Mouse (Mus musculus) heart, embryonic 13.5 days (tissue): Measurements from ENCODE around the gene Rmnd1. TPM values are rescaled to one million over a fixed set of nuclear protein-coding genes. Genes with fewer than 3 reads are reported as not detected.
"Not testable (repeated sequence)": the region's sequence is repeated elsewhere in the genome, so short reads cannot be mapped to it uniquely, and the experiment has no call there.

Source experiments
- ATAC-seq: fragments of 200-750 bp; cut with Nextera tagmentation; 2 replicates; pipeline ENCODE4 v1.8.0; 2017; ENCODE audit warnings: moderate TSS enrichment; ENCODE audit not compliant: insufficient number of reproducible peaks, low FRiP score, low TSS enrichment; ENCODE audit errors: extremely low read depth
- H3K27ac ChIP-seq: fragments of 300-500 bp; sonication (generic); replicated peaks from 2 replicates; pipeline ENCODE4 v1.5.1; 2015; ENCODE audit warnings: moderate library complexity, mild to moderate bottlenecking, inconsistent platforms
- H3K27me3 ChIP-seq: fragments of 300-500 bp; sonication (generic); replicated peaks from 2 replicates; pipeline ENCODE4 v1.6.1; 2015; ENCODE audit warnings: mild to moderate bottlenecking, inconsistent platforms
- H3K36me3 ChIP-seq: fragments of 300-500 bp; sonication (generic); 2 replicates; pipeline ENCODE4 v1.6.1; 2015; ENCODE audit warnings: mild to moderate bottlenecking, inconsistent platforms
- H3K4me1 ChIP-seq: fragments of 300-500 bp; sonication (generic); 2 replicates; pipeline ENCODE4 v1.6.1; 2015; ENCODE audit warnings: inconsistent platforms
- H3K4me2 ChIP-seq: fragments of 300-500 bp; sonication (generic); 2 replicates; pipeline ENCODE4 v1.6.1; 2015; ENCODE audit warnings: inconsistent platforms, mild to moderate bottlenecking, moderate library complexity
- H3K4me3 ChIP-seq: fragments of 300-500 bp; sonication (generic); 2 replicates; pipeline ENCODE4 v1.5.1; 2015; ENCODE audit warnings: moderate library complexity, mild to moderate bottlenecking, inconsistent platforms
- H3K9ac ChIP-seq: fragments of 300-500 bp; sonication (generic); 2 replicates; pipeline ENCODE4 v1.6.1; 2015; ENCODE audit warnings: inconsistent platforms, mild to moderate bottlenecking, moderate library complexity
- H3K9me3 ChIP-seq: fragments of 300-500 bp; sonication (generic); 2 replicates; pipeline ENCODE4 v1.6.1; 2016; ENCODE audit warnings: inconsistent platforms
- WGBS: fragments of 180-500 bp; shearing (Covaris S2); methylation state at CpG from one replicate; pipeline ENCODE4 v1.1.7; 2015; ENCODE audit warnings: mixed read lengths; 5-methylcytosine and 5-hydroxymethylcytosine counted together
- polyA plus RNA-seq: library from polyadenylated mRNA; unstranded; fragments of >200 nt; fragmentation: Nextera tagmentation; extraction: Ambion mirVana; gene quantifications from 2 replicates; pipeline ENCODE4 v1.2.1, GENCODE M21; 2015

Gene Rmnd1
- polyA plus RNA-seq: 70.5 and 84.8 TPM in 2 replicates

DNA sequence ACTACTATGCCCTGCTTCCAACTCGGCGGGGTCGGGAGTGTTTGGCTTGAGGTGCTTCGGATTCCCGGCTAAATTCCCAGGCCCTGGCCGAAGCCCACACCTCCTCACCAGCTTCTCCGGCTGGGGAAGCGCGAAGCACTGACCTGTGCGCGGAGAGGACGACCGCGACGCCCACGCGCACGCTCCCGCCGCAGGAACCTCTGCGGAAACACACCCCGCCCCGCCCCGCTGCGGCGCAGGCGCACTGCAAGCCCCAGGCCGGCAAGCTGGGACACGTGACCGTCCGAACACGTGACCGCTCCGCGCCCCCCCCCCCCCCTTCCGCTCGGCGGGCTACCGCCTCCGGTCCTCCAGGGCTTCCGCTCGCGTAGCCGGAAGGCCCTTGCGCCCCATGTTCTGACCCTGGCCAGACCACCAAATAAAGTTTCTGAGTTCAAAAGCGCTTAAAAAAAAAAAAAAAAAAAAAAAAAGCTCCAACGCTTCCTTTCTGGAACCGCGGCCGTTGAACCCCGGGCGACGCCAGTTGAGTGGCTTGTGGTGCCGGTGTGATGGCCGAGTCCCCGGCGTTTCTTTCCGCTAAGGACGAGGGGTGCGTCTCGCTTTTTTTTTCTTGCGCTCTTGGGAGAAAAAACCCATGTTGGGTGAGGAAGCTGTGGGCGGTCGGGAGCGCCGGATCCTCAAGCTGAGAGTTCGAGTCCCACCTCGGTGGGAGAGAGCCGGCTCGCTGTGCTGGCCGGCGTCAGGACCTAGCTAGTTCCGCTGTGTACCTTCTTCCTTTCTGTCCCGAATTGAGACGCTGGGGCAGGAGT, at the start of gene Rmnd1, which contains the start of gene Armt1:
TSS of gene Rmnd1 (minus strand) at position 266 of the 809 bp plus-strand sequence.
TSS of gene Armt1 (plus strand) at position 345 of the 809 bp plus-strand sequence.
- H3K4me2 ChIP-seq: peak within 1 kb of the TSS; percentile 81
- peak within 1 kb of the TSS; percentile 94 for H3K27ac ChIP-seq
- H3K9ac ChIP-seq: peak within 1 kb of the TSS; percentile 91
- peaks cover 31% of the 10 kb centered on the region for H3K4me1 ChIP-seq
- H3K27me3 ChIP-seq: no peaks in the 10 kb centered on the region
- peaks cover 39% of the 10 kb centered on the region for H3K36me3 ChIP-seq
- ATAC-seq: peak; percentile 93
- under 1% methylated on average over 64 of the region's 75 CpGs for WGBS
- H3K4me3 ChIP-seq: peak within 1 kb of the TSS; percentile 84
- H3K9me3 ChIP-seq: no peaks in the 10 kb centered on the region

DNA sequence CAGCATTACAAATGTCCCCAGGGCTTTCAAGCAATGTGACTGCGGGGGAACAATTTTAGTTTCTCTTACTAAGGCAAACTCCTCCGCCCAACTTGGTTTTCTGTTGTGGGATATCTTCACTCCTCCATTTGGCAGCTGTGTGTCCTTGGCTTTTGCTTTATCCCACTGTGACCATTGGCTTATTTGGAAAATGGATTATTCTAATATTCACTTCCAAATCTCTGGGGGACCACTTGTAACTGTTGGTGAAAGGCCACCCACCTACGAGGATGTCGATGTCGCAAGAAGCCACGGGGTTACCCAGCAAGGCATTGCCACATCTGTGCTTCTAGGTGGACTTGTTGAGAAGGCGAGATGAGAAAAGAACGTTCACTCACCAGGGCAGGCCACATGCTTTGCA, 49.5 kb upstream of the Rmnd1 start:
- 72% methylated on average over 8 of the region's 8 CpGs for WGBS
- no peaks in the 10 kb centered on the region for H3K36me3 ChIP-seq
- no peak overlapping the region for H3K9ac ChIP-seq
- H3K9me3 ChIP-seq: no peaks in the 10 kb centered on the region
- no peak overlapping the region for H3K27ac ChIP-seq
- no peak for ATAC-seq
- no peak overlapping the region for H3K4me3 ChIP-seq
- H3K4me1 ChIP-seq: no peaks in the 10 kb centered on the region
- no peak overlapping the region for H3K4me2 ChIP-seq
- H3K27me3 ChIP-seq: no peaks in the 10 kb centered on the region

DNA sequence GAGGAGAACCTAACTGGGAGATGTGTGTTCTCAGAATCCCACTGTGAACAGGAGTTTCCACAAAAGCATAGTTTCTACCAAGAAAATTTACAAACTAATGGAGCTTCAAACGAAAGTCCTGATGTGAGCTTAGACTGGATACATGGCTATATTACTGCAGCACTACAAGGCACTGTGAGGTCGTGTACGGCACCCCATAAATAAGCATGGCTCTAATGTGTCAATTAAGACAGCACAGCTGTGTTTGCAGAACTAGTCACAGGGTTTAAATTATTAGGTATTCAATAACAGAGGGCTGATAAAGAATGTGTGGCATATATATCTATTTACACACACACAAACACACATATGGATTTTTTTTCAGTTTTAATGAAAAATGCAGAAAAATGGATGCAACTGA, 48.7 kb upstream of the Rmnd1 start:
- Histone ChIP-seq H3K9me3 (no peaks in the 10 kb centered on the region), H3K4me2 (no peak overlapping the region), H3K9ac (no peak overlapping the region), H3K27me3 (no peaks in the 10 kb centered on the region), H3K36me3 (no peaks in the 10 kb centered on the region), H3K4me3 (no peak overlapping the region), H3K27ac (no peak overlapping the region), H3K4me1 (no peaks in the 10 kb centered on the region)
- 70% methylated on average over 3 of the region's 3 CpGs for whole genome bisulfite sequencing
- ATAC-seq: no peak

DNA sequence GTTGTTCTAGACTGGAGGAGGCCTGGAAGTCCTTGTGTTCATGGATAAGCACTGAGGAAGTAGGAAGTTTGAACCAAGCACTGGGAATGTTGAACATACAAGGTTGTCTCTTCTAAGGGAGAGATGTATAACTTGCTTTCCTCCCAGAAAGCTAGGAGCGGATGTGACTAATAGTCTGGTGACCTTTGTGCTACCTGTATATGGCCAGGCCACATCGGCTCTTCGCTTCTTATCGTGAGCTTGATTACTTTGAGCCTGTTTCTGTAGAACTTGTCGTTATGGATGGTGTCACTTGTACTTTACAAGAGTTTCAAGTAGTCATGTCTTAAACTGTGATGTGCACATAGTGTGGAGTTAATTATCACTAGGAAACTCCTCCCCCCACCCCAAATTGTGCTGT, 44.4 kb upstream of the Rmnd1 start:
- H3K4me3 ChIP-seq: no peak overlapping the region
- peaks cover 10% of the 10 kb centered on the region for H3K4me1 ChIP-seq
- no peak for ATAC-seq
- no peak overlapping the region for H3K9ac ChIP-seq
- no peak overlapping the region for H3K27ac ChIP-seq
- H3K36me3 ChIP-seq: no peaks in the 10 kb centered on the region
- WGBS: 66% methylated on average over 5 of the region's 5 CpGs
- H3K4me2 ChIP-seq: no peak overlapping the region
- H3K9me3 ChIP-seq: no peaks in the 10 kb centered on the region
- no peaks in the 10 kb centered on the region for H3K27me3 ChIP-seq

DNA sequence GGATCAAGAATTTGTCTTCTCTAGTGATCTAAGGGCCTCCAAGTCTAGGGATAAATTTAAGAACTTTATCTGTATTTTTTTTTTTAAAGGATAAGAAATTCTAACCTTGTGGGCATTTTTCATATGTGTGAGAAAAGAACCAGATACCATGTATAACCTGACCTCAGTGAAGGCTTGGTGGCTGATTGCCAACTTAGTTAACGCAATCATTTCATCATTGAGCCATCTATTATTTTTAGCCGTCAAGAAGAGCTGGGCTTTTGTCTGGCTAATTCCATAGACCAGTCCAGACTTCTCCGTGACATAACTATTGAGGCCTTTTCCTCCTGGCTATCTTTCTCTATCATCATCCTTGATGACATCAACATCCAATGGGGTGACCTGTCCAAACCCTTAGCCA, 43.2 kb upstream of the Rmnd1 start:
- H3K4me1 ChIP-seq: peaks cover 10% of the 10 kb centered on the region
- no peak overlapping the region for H3K27ac ChIP-seq
- no peaks in the 10 kb centered on the region for H3K36me3 ChIP-seq
- H3K9ac ChIP-seq: no peak overlapping the region
- ATAC-seq: no peak
- H3K4me2 ChIP-seq: no peak overlapping the region
- H3K4me3 ChIP-seq: no peak overlapping the region
- no peaks in the 10 kb centered on the region for H3K27me3 ChIP-seq
- no peaks in the 10 kb centered on the region for H3K9me3 ChIP-seq
- 87% methylated on average over 3 of the region's 3 CpGs for WGBS

DNA sequence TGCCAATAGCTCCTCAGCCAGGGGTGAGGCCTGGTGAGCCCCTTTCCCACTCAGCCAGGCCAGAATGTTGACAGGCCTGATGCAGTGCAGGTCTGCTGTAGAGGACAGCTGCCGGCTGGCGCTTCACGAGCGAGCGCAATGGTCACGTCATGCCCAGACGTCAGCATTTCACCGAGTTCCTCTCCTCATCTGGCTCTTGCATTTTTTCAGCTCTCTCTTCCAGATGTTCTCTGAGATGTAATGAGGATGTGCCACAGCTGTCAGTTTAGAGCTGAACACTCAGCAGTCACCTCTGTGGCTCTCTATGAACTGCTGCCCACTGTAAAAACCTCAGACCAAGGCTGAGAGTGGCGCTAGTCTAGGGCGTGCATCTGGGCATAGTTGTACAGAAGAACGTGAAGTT, 41.4 kb upstream of the Rmnd1 start:
- no peak for ATAC-seq
- Histone ChIP-seq H3K4me1 (peaks cover 10% of the 10 kb centered on the region), H3K4me3 (no peak overlapping the region), H3K27me3 (no peaks in the 10 kb centered on the region), H3K36me3 (no peaks in the 10 kb centered on the region), H3K9me3 (no peaks in the 10 kb centered on the region), H3K9ac (peak overlapping the region; percentile 24; the same call in 1 of the 2 replicates), H3K4me2 (peak overlapping the region; percentile 51), H3K27ac (no peak overlapping the region; the same call in 1 of the 2 replicates)
- WGBS: 43% methylated on average over 11 of the region's 11 CpGs

DNA sequence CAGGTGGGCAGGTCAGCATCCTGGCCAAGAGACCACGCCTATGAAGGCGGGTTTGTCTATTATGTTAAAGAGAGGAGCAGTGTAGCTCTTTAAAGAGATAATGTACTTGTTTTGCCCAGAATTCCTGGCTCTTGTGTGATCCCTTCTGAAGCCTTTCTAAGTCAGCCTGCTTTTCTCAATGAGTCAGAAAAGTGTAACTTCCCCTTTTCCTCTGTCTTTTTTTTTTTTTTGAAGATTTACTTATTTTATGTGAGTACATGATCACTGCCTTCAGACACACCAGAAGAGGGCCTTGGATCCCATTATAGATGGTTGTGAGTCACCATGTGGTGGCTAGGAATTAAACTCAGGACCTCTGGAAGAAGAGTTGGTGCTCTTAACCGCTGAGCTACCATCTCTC, 37.2 kb upstream of the Rmnd1 start:
- no peak overlapping the region for H3K4me3 ChIP-seq
- H3K27me3 ChIP-seq: no peaks in the 10 kb centered on the region
- no peak overlapping the region for H3K4me2 ChIP-seq
- 76% methylated on average over 3 of the region's 3 CpGs for WGBS
- H3K36me3 ChIP-seq: no peaks in the 10 kb centered on the region
- no peak for ATAC-seq
- H3K9me3 ChIP-seq: no peaks in the 10 kb centered on the region
- no peak overlapping the region for H3K9ac ChIP-seq
- no peak overlapping the region for H3K27ac ChIP-seq
- H3K4me1 ChIP-seq: peaks cover 10% of the 10 kb centered on the region

DNA sequence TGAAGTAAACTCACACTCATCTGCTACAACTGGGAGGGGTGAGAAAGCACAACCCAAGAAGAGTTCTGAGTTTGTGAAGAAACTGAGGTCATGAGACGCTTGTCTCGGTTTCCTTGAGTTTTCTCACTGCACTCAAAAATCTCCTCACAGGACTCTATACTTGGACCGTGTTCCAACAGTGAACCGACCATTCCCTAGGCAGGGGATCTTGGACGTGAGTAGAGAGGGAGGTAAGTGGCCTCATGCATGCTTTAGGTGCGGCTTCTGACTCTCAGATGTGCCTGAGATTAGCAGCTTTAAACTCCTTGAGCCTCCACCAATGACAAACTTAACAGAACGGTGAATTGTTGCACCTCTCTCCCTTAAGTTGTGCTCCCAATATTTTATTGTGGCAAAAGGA, 33.6 kb upstream of the Rmnd1 start:
- Histone ChIP-seq H3K4me1 (no peaks in the 10 kb centered on the region), H3K9ac (no peak overlapping the region), H3K36me3 (no peaks in the 10 kb centered on the region), H3K27me3 (no peaks in the 10 kb centered on the region), H3K27ac (no peak overlapping the region), H3K4me2 (no peak overlapping the region), H3K9me3 (no peaks in the 10 kb centered on the region), H3K4me3 (no peak overlapping the region)
- WGBS: 65% methylated on average over 7 of the region's 7 CpGs
- ATAC-seq: no peak

DNA sequence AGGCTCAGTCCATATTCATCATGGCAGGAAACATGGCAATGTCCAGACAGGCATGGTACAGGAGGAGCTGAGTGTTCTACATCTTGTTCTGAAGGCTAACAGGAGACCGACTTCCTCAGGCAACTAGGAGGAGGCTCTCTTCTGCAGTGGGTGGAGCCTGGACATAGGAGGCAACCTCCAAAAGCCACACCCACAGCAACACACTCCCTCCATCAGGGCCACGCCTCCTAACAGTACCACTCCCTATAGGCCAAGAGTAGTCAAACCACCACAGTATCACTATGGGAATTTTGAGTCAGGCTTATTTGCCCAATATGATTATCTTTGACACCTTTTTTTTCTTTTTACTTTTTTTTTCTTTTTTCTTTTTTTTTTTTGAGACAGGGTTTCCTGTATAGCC, 28.0 kb upstream of the Rmnd1 start:
- no peaks in the 10 kb centered on the region for H3K27me3 ChIP-seq
- H3K9me3 ChIP-seq: no peaks in the 10 kb centered on the region
- H3K4me1 ChIP-seq: no peaks in the 10 kb centered on the region
- H3K9ac ChIP-seq: no peak overlapping the region
- H3K4me3 ChIP-seq: no peak overlapping the region
- no peak overlapping the region for H3K4me2 ChIP-seq
- peaks cover 8% of the 10 kb centered on the region for H3K36me3 ChIP-seq
- no peak overlapping the region for H3K27ac ChIP-seq
- no peak for ATAC-seq
- WGBS: 92% methylated on average over 2 of the region's 2 CpGs

DNA sequence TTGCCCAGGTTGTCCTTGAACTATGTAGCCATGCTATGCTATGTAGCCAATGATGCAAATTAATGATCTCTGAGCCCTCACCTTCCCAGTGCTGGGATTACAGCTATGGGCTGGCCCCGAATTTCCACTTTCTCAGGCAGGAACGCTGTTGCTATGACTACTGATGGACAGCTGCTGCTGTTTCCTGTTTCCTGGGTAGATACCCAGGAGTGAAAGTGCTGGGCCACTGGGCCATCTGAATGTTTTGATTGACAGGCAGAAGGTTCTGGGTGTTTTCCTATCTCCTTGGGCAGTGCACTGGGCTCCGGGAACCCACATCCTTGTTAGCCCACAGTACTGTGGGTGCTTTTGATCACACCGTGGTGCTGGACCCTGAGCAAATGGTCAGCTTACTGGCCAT, 24.2 kb upstream of the Rmnd1 start:
- H3K9ac ChIP-seq: no peak overlapping the region
- H3K27ac ChIP-seq: no peak overlapping the region
- H3K9me3 ChIP-seq: no peaks in the 10 kb centered on the region
- H3K27me3 ChIP-seq: no peaks in the 10 kb centered on the region
- ATAC-seq: no peak
- H3K36me3 ChIP-seq: peaks cover 39% of the 10 kb centered on the region
- no peaks in the 10 kb centered on the region for H3K4me1 ChIP-seq
- 53% methylated on average over 4 of the region's 4 CpGs for WGBS
- H3K4me2 ChIP-seq: no peak overlapping the region
- no peak overlapping the region for H3K4me3 ChIP-seq

DNA sequence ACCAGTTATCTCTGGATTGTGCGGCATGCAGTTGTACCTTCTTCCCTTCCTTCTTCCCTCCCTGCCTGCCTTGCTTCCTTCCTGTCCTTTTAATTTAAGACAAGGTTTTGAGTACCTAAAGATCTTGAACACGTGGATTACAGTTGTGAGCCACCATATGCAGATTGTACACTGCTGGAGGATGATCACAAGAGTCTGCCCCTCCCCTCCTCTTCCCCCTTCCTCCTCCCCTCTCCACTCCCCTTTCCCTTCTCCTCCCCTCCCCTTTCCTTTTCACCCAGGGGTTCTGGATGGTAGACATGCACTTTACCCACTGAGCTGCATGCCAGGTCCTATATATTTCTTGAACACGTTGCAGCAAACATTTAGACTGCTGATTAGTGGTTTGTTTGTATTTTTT, 3.2 kb upstream of the Rmnd1 start:
- WGBS: 82% methylated on average over 3 of the region's 3 CpGs

DNA sequence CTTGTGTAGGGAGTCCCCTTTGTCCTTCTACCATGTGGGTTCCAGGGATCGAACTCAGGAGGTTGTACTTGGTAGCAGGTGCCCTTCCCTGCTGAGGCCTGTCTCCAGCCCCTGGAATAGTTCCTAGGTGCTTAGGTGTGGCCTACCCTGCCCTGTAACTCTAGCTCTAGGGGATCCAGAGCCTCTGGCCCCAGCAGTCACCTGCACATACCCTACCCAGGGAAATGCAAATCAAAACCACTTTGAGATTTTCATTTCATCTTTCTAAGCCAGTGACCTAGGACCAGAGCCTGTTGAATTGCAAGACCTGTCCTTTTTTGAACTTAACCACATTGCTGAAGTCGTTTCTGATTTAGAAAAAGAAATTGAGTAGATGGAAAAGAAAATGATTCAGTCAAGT, 1.7 kb upstream of the Rmnd1 start:
- H3K9ac ChIP-seq: peak overlapping the region; percentile 91; the same call in 1 of the 2 replicates
- not testable (repeated sequence) for H3K9me3 ChIP-seq, ATAC-seq, H3K27me3 ChIP-seq
- peaks cover 40% of the 10 kb centered on the region for H3K36me3 ChIP-seq
- peak overlapping the region; percentile 84; the same call in 1 of the 2 replicates for H3K4me3 ChIP-seq
- peak overlapping the region; percentile 80 for H3K4me2 ChIP-seq
- WGBS: 85% methylated on average over 2 of the region's 2 CpGs
- peaks cover 31% of the 10 kb centered on the region for H3K4me1 ChIP-seq
- peak overlapping the region; percentile 94; the same call in 1 of the 2 replicates for H3K27ac ChIP-seq

More for the DNA sequence above, 3.2 kb upstream of the Rmnd1 start:
- Histone ChIP-seq H3K27me3 (no peaks in the 10 kb centered on the region), H3K4me3 (no peak overlapping the region), H3K27ac (no peak overlapping the region), H3K4me2 (no peak overlapping the region), H3K9ac (no peak overlapping the region), H3K9me3 (no peaks in the 10 kb centered on the region), H3K36me3 (peaks cover 54% of the 10 kb centered on the region), H3K4me1 (peaks cover 20% of the 10 kb centered on the region)
- ATAC-seq: no peak
